Mouse (Mus musculus) kidney, postnatal 25 days (tissue): Measurements from ENCODE around the gene Acpp.

Experiments
- DNase-seq, 2 experiments: peaks; one replicate each; pipeline ENCODE4 v3.0.0; 2021; ENCODE audit warnings: mixed read lengths in 2 of 2

Acpp gene

GRCm38 (mm10) chr9:104304800-104305199 lies 32.7 kb downstream of the Acpp start:
- no peak for DNase-seq

GRCm38 (mm10) chr9:104304376-104304775 lies 33.2 kb downstream of the Acpp start:
- peak in 1 of 2 experiments; percentile 58 for DNase-seq

- DNase-seq, result peak; percentile 44 to 48
Measured at GRCm38 (mm10) chr9:104300569-104300968, 37.0 kb downstream of the Acpp start.

- peak; percentile 40 to 61 for DNase-seq
Measured at GRCm38 (mm10) chr9:104297041-104297440, 40.5 kb downstream of the Acpp start.

- DNase-seq, result no peak
Measured at GRCm38 (mm10) chr9:104284934-104285333, 52.6 kb downstream of the Acpp start.

GRCm38 (mm10) chr9:104282536-104282935 lies 55.0 kb downstream of the Acpp start:
- DNase-seq, result peak; percentile 76 to 87

- no peak for DNase-seq
Measured at GRCm38 (mm10) chr9:104281737-104282136, 55.8 kb downstream of the Acpp start.

GRCm38 (mm10) chr9:104280725-104281495 lies 56.6 kb downstream of the Acpp start:
- DNase-seq, result no peak

GRCm38 (mm10) chr9:104277528-104278162 lies 59.9 kb downstream of the Acpp start:
- no peak for DNase-seq

- no peak for DNase-seq
Measured at GRCm38 (mm10) chr9:104275084-104275785, 62.3 kb downstream of the Acpp start.

- no peak for DNase-seq
Measured at GRCm38 (mm10) chr9:104272057-104272456, 65.5 kb downstream of the Acpp start.

- DNase-seq, result no peak
Measured at GRCm38 (mm10) chr9:104271642-104272041, 65.9 kb downstream of the Acpp start.

- DNase-seq, result no peak
Measured at GRCm38 (mm10) chr9:104269944-104270343, 67.6 kb downstream of the Acpp start.

- DNase-seq, result no peak
Measured at GRCm38 (mm10) chr9:104269349-104269871, 68.1 kb downstream of the Acpp start.

GRCm38 (mm10) chr9:104264567-104264966 lies 73.0 kb downstream of the Acpp start:
- DNase-seq, result no peak

GRCm38 (mm10) chr9:104262823-104263352 lies 74.7 kb downstream of the Acpp start, which contains the start of gene Dnajc13:
Gene Dnajc13 (minus strand): TSS chr9:104262930.
- DNase-seq, result peak; percentile 99 to 100

- peak; percentile 78 to 88 for DNase-seq
Measured at GRCm38 (mm10) chr9:104262016-104262762, 75.4 kb downstream of the Acpp start.

GRCm38 (mm10) chr9:104260306-104260705 lies 77.2 kb downstream of the Acpp start:
- peak; percentile 59 to 73 for DNase-seq

GRCm38 (mm10) chr9:104256085-104256484 lies 81.5 kb downstream of the Acpp start:
- no peak for DNase-seq

GRCm38 (mm10) chr9:104254408-104255180 lies 83.0 kb downstream of the Acpp start:
- peak; percentile 23 to 46 for DNase-seq

GRCm38 (mm10) chr9:104252637-104253036 lies 84.9 kb downstream of the Acpp start:
- DNase-seq, result no peak
